Mouse (Mus musculus): ENCODE data around the gene Gss.
A peak's percentile ranks its signal among the peaks of the same experiment; 100 is the strongest.
"Not testable (repeated sequence)": the region's sequence is repeated elsewhere in the genome, so short reads cannot be mapped to it uniquely, and the experiment has no call there.

The Gss gene

GRCm38 (mm10) chr2:155573001-155573400 is 19.6 kb downstream of the Gss start:
- DNase-seq = no peak

GRCm38 (mm10) chr2:155569223-155569807 is 23.3 kb downstream of the Gss start:
- DNase-seq = no peak

- DNase-seq = no peak
Observed at GRCm38 (mm10) chr2:155567751-155568150, 24.9 kb downstream of the Gss start.

GRCm38 (mm10) chr2:155562934-155563333 is 29.7 kb downstream of the Gss start:
- DNase-seq = no peak

- DNase-seq = no peak
Observed at GRCm38 (mm10) chr2:155562209-155562608, 30.4 kb downstream of the Gss start.

GRCm38 (mm10) chr2:155554426-155554985 is 38.1 kb downstream of the Gss start:
- no peak for DNase-seq

- DNase-seq = no peak
Observed at GRCm38 (mm10) chr2:155552949-155553354, 39.7 kb downstream of the Gss start.

GRCm38 (mm10) chr2:155552336-155552735 is 40.3 kb downstream of the Gss start:
- DNase-seq = no peak

- no peak for DNase-seq
Observed at GRCm38 (mm10) chr2:155546955-155547354, 45.7 kb downstream of the Gss start.

GRCm38 (mm10) chr2:155540822-155541458 is 51.7 kb downstream of the Gss start:
- DNase-seq = peak; percentile 15 to 55

GRCm38 (mm10) chr2:155539696-155540095 is 52.9 kb downstream of the Gss start:
- no peak for DNase-seq

GRCm38 (mm10) chr2:155538463-155539057 is 54.0 kb downstream of the Gss start:
- not testable (repeated sequence) for DNase-seq

- no peak for DNase-seq
Observed at GRCm38 (mm10) chr2:155537761-155538462, 54.7 kb downstream of the Gss start.

- no peak for DNase-seq
Observed at GRCm38 (mm10) chr2:155536292-155536691, 56.3 kb downstream of the Gss start.

GRCm38 (mm10) chr2:155527367-155527766 is 65.2 kb downstream of the Gss start:
- no peak for DNase-seq

GRCm38 (mm10) chr2:155524378-155524777 is 68.2 kb downstream of the Gss start:
- no peak for DNase-seq

- DNase-seq = no peak
Observed at GRCm38 (mm10) chr2:155523706-155524105, 68.9 kb downstream of the Gss start.

- no peak for DNase-seq
Observed at GRCm38 (mm10) chr2:155518531-155519270, 73.9 kb downstream of the Gss start.

- DNase-seq = peak; percentile 99
Observed at GRCm38 (mm10) chr2:155517455-155518423, 74.9 kb downstream of the Gss start, which contains the start of the genes Acss2 and Ggt7. Acss2 (plus strand) TSS chr2:155517948. Ggt7 (minus strand) TSS chr2:155518237.

- peak; percentile 87 to 89 for DNase-seq
Observed at GRCm38 (mm10) chr2:155515941-155516340, 76.7 kb downstream of the Gss start.

- DNase-seq = peak; percentile 93
Observed at GRCm38 (mm10) chr2:155514666-155515065, 77.9 kb downstream of the Gss start.
